Mouse (Mus musculus): ENCODE results near the gene Det1. TPM values are rescaled to one million over a fixed set of nuclear protein-coding genes. Genes with fewer than 3 reads are reported as not detected.

The Det1 gene
- total and polyA plus RNA-seq, 3 experiments, result 15.8 to 16.8 TPM; not detected in 1

- Histone ChIP-seq H3K27me3 (ENCODE audit: control insufficient read depth in 1 of 2, insufficient read depth in 2 of 2, low read length in 2 of 2) (peaks cover 0 to 6% of the 10 kb centered on the region in 2 experiments; a peak in 2 of 4 replicates), H3K36me3 (ENCODE audit: control insufficient read depth in 1 of 2, insufficient read depth in 2 of 2, low read length in 2 of 2) (no peaks in the 10 kb centered on the region), H3K27ac (ENCODE audit: control insufficient read depth, low read depth, low read length) (no peak overlapping the region), H3K4me3 (ENCODE audit: control insufficient read depth in 1 of 2, insufficient read depth in 1 of 2, low read depth in 2 of 2, low read length in 2 of 2) (no peak overlapping the region), H3K4me1 (ENCODE audit: control insufficient read depth in 1 of 2, insufficient read depth in 2 of 2, low read length in 2 of 2) (0 out of 4 replicates have a peak, but pooled peaks cover 0 to 3% of the 10 kb centered on the region in 2 experiments), H3K9me3 (replicated peaks; ENCODE audit: insufficient read depth, low read length) (no peaks in the 10 kb centered on the region), H3K9ac (ENCODE audit: control insufficient read depth, low read depth, low read length, poor library complexity, severe bottlenecking) (no peak overlapping the region), H3K79me2 (ENCODE audit: control insufficient read depth, insufficient read depth, low read length, poor library complexity) (no peaks in the 10 kb centered on the region)
- TF ChIP-seq JUND (IDR thresholded peaks at IDR 0.05; ENCODE audit: low read depth, low read length), result no peak
- no peak for TF ChIP-seq USF2 (IDR thresholded peaks at IDR 0.05; ENCODE audit: borderline replicate concordance in 1 of 2, insufficient read depth in 1 of 2, low read depth in 1 of 2, low read length in 2 of 2)
- DNase-seq (ENCODE audit: low read depth, low spot score), result no peak
Observed at GRCm38 (mm10) chr7:78855044-78855655, 8.1 kb upstream of the Det1 start.

DNA sequence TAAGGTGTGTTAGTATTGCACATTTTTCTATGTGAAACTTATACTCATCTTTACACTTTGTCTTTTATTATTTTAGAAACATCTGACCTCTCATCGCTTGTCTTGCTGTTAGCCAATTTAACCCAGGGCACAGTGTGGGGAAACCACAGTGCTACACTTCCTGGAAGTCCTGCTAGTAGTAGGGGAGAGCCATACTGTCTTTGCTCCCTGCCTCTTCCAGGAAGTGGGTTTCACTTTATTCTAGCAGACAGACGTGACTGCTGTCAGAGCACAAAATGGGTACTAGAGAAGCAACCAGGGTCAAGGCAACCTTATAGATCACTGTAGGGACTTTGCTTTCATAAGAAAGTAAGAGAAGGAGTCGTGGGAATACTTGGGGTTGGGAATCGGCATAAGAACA lies 7.0 kb upstream of the Det1 start:
- H3K27me3 ChIP-seq (ENCODE audit: control insufficient read depth in 1 of 2, insufficient read depth in 2 of 2, low read length in 2 of 2), result peaks cover 0 to 6% of the 10 kb centered on the region in 2 experiments; a peak in 2 of 4 replicates
- no peaks in the 10 kb centered on the region for H3K9me3 ChIP-seq (replicated peaks; ENCODE audit: insufficient read depth, low read length)
- no peak overlapping the region; a peak in 1 of 4 replicates for H3K4me3 ChIP-seq (ENCODE audit: control insufficient read depth in 1 of 2, insufficient read depth in 1 of 2, low read depth in 2 of 2, low read length in 2 of 2)
- no peak overlapping the region for H3K9ac ChIP-seq (ENCODE audit: control insufficient read depth, low read depth, low read length, poor library complexity, severe bottlenecking)
- no peaks in the 10 kb centered on the region for H3K79me2 ChIP-seq (ENCODE audit: control insufficient read depth, insufficient read depth, low read length, poor library complexity)
- TF ChIP-seq ELF1 (IDR thresholded peaks at IDR 0.05; ENCODE audit: low read depth, low read length) (0 out of 2 replicates have a peak, but pooled peaks have one; percentile 25), USF2 (IDR thresholded peaks at IDR 0.05; ENCODE audit: borderline replicate concordance in 1 of 2, insufficient read depth in 1 of 2, low read depth in 1 of 2, low read length in 2 of 2) (no peak)
- H3K27ac ChIP-seq (ENCODE audit: control insufficient read depth, low read depth, low read length), result no peak overlapping the region
- H3K36me3 ChIP-seq (ENCODE audit: control insufficient read depth in 1 of 2, insufficient read depth in 2 of 2, low read length in 2 of 2), result no peaks in the 10 kb centered on the region
- peak; percentile 13 for DNase-seq (ENCODE audit: low read depth, low spot score)
- 0 out of 4 replicates have a peak, but pooled peaks cover 0 to 3% of the 10 kb centered on the region in 2 experiments for H3K4me1 ChIP-seq (ENCODE audit: control insufficient read depth in 1 of 2, insufficient read depth in 2 of 2, low read length in 2 of 2)

DNA sequence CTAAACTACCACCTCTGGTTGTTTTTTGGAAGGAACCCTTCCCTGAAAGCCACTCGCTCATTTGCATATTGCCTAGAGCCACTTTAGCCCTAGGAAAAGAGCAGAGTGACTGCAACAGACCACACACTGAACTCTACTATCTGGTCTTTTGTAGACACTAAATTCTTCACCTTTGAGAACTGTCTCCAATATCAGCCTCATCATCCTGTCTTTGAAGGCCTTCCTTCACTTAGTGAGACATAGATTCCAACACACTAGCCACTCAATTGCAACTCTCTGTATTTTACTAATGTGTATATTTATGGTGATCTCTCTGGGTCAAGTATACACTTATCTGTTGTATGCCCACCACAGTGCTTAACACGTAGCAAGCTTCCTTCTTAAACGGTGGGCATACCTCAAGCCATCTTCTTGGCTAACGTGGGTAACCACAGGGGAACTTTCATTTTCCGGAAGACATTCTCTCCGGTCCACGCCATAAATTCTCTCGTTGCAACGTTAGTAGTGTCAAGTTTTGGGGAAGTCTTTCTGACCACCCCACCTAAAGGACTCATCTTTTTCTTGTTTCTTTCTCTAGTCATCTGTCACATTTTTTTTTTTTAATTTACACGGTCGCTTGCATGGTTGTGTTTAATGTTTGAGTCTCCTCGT lies 872 bp downstream of the Det1 start:
- H3K9ac ChIP-seq (ENCODE audit: control insufficient read depth, low read depth, low read length, poor library complexity, severe bottlenecking), result peak overlapping the region; percentile 99
- H3K79me2 ChIP-seq (ENCODE audit: control insufficient read depth, insufficient read depth, low read length, poor library complexity), result peaks cover 16% of the 10 kb centered on the region
- peaks cover 2 to 17% of the 10 kb centered on the region in 2 experiments for H3K36me3 ChIP-seq (ENCODE audit: control insufficient read depth in 1 of 2, insufficient read depth in 2 of 2, low read length in 2 of 2)
- H3K27me3 ChIP-seq (ENCODE audit: control insufficient read depth in 1 of 2, insufficient read depth in 2 of 2, low read length in 2 of 2), result no peaks in the 10 kb centered on the region
- H3K4me1 ChIP-seq (ENCODE audit: control insufficient read depth in 1 of 2, insufficient read depth in 2 of 2, low read length in 2 of 2), result peaks cover 0 to 11% of the 10 kb centered on the region in 2 experiments
- H3K27ac ChIP-seq (ENCODE audit: control insufficient read depth, low read depth, low read length), result peak overlapping the region; percentile 86
- H3K9me3 ChIP-seq (replicated peaks; ENCODE audit: insufficient read depth, low read length), result no peaks in the 10 kb centered on the region
- TF ChIP-seq TAL1 (IDR thresholded peaks at IDR 0.05; ENCODE audit: low read length) (no peak), POLR2AphosphoS2 (IDR thresholded peaks at IDR 0.05; ENCODE audit: low read length) (peak; percentile 10; the same call in 1 of the 2 replicates), CHD2 (IDR thresholded peaks at IDR 0.05; ENCODE audit: low read length) (no peak), UBTF (IDR thresholded peaks at IDR 0.05; ENCODE audit: borderline replicate concordance, insufficient read depth, low read depth, low read length) (no peak), ETS1 (IDR thresholded peaks at IDR 0.05; ENCODE audit: low read depth, low read length) (no peak)
- DNase-seq (ENCODE audit: low read depth, low spot score), result peak; percentile 53
- H3K4me3 ChIP-seq (ENCODE audit: control insufficient read depth in 1 of 2, insufficient read depth in 1 of 2, low read depth in 2 of 2, low read length in 2 of 2), result peak overlapping the region; percentile 94 to 99

Data from MEL (cell line).